ENCODE assay signal across 8 mouse cellular contexts in genomic region chr9:72763050-72763718, GRCm38 (mm10). TPM values are rescaled to one million over a fixed set of nuclear protein-coding genes. Genes with fewer than 3 reads are reported as not detected.
DNase-seq lines count a peak whose midpoint lies in the region; ATAC-seq and TF ChIP-seq lines count a peak whose summit lies in the region.

No protein-coding gene starts in this region.

- 26% methylated on average over 3 of the region's 3 CpGs for WGBS in hindbrain, embryonic 12.5 days

- 0 out of 2 replicates have a peak overlapping the region, but pooled peaks have one; percentile 35 for H3K27ac ChIP-seq in hindbrain, embryonic 12.5 days

- no peak overlapping the region for H3K9ac ChIP-seq in hindbrain, embryonic 12.5 days

- ATAC-seq in hindbrain, embryonic 12.5 days (ENCODE audit: low FRiP score) = no peak

- no peak overlapping the region for H3K4me3 ChIP-seq in hindbrain, embryonic 12.5 days
- no peak overlapping the region for H3K4me3 ChIP-seq in myocyte

- no peak overlapping the region for H3ac ChIP-seq in myocyte (ENCODE audit: control insufficient read depth, insufficient read length)

- no peaks in the 10 kb centered on the region for H3K36me3 ChIP-seq in hindbrain, embryonic 12.5 days
- H3K36me3 ChIP-seq in myocyte (ENCODE audit: control insufficient read depth, insufficient read depth) = no peaks in the 10 kb centered on the region

- H3K4me1 ChIP-seq in hindbrain, embryonic 12.5 days = peaks cover 21% of the 10 kb centered on the region

- H3K4me2 ChIP-seq in hindbrain, embryonic 12.5 days (replicated peaks) = no peak overlapping the region
- H3K4me2 ChIP-seq in myocyte (ENCODE audit: low read depth) = peak overlapping the region; percentile 21

- DNase-seq in kidney, postnatal 10 days = peak; percentile 69
- no peak for DNase-seq in kidney, adult 18-20 months
- DNase-seq in forelimb bud, embryonic 11.5 days (ENCODE audit: low read depth, low spot score) = peak; percentile 80
- DNase-seq in left cerebral cortex, postnatal 36 days (ENCODE audit: low spot score in 2 of 2) = no peak
- no peak for DNase-seq in adrenal gland, adult 18-20 months (ENCODE audit: low spot score in 2 of 2)
- DNase-seq in right cerebral cortex, postnatal 14 days = no peak

- no peaks in the 10 kb centered on the region for H3K9me3 ChIP-seq in hindbrain, embryonic 12.5 days (replicated peaks)

- no peak for TF ChIP-seq POLR2A in myocyte (IDR thresholded peaks at IDR 0.05; ENCODE audit: insufficient read length, low read depth)

- intact Hi-C loops in left cerebral cortex, postnatal 36 days (cut with DNase I) = no loop called here

- H3K27me3 ChIP-seq in hindbrain, embryonic 12.5 days = no peaks in the 10 kb centered on the region
- H3K27me3 ChIP-seq in myocyte (ENCODE audit: control insufficient read depth, insufficient read depth, insufficient read length) = no peaks in the 10 kb centered on the region

- no peaks in the 10 kb centered on the region for H3K79me2 ChIP-seq in myocyte (ENCODE audit: control insufficient read depth, insufficient read depth)

TF ChIP-seq in myocyte, 11 proteins besides CTCF, POLR2A, EP300 and RAD21:
- peak; percentile 38 to 86 (median 59) for TF ChIP-seq MYOD1 (IDR thresholded peaks at IDR 0.05; ENCODE audit: control insufficient read depth in 1 of 3, insufficient read length in 2 of 3, low read depth in 2 of 3)
- TF ChIP-seq E2F4 (IDR thresholded peaks at IDR 0.05; ENCODE audit: insufficient read depth) = no peak
- TF ChIP-seq TCF12 (IDR thresholded peaks at IDR 0.05; ENCODE audit: insufficient read depth, poor library complexity, severe bottlenecking) = no peak
- TF ChIP-seq MAX (IDR thresholded peaks at IDR 0.05; ENCODE audit: low read depth) = no peak
- no peak for TF ChIP-seq CEBPB (IDR thresholded peaks at IDR 0.05; ENCODE audit: insufficient read depth, poor library complexity, severe bottlenecking)
- TF ChIP-seq MYOG (IDR thresholded peaks at IDR 0.05; ENCODE audit: control insufficient read depth in 1 of 3, insufficient read depth in 1 of 3, insufficient read length in 2 of 3, low read depth in 2 of 3) = peak; percentile 42 to 76 (median 68)
- TF ChIP-seq TCF3 (IDR thresholded peaks at IDR 0.05; ENCODE audit: insufficient read length, low read depth) = no peak
- TF ChIP-seq USF1 (IDR thresholded peaks at IDR 0.05; ENCODE audit: low read depth) = no peak
- TF ChIP-seq REST (IDR thresholded peaks at IDR 0.05; ENCODE audit: insufficient read depth, insufficient read length) = no peak

RNA-seq across cellular contexts. Expression of gene Prtg, which starts 43.5 kb away (rescaled TPM):
- polyA plus RNA-seq in hindbrain, embryonic 12.5 days (2016; fragmentation: Nextera tagmentation; extraction: Ambion mirVana) = 2.1 and 2.2 TPM in 2 replicates
- 0.06 TPM for polyA plus RNA-seq in myocyte (2012; fragmentation: generic; extraction: Trizol)
- total RNA-seq in left cerebral cortex, postnatal 36 days (2021) = 1 to 10 TPM in 1 of 2 experiments, under 1 TPM in 1; 0.96 to 1.4 TPM
- under 1 TPM in 1 of 2 experiments, not detected in 1; 0.07 TPM for total RNA-seq in adrenal gland, adult 18-20 months (2021)

Comparison
In these comparisons a context has a peak if more than half of its experiments do, and no peak if none do; other contexts are left out.
1. DNase-seq: peak in kidney, postnatal 10 days (single experiment) and forelimb bud, embryonic 11.5 days (single experiment); none in kidney, adult 18-20 months (single experiment), left cerebral cortex, postnatal 36 days (0 of 2), adrenal gland, adult 18-20 months (0 of 2) and right cerebral cortex, postnatal 14 days (single experiment).